Mouse (Mus musculus): ENCODE measurements around the gene Ankrd53.

Gene Ankrd53

GRCm38 (mm10) chr6:83762344-83762743 lies at the start of gene Ankrd53:
Ankrd53 (plus strand) TSS chr6:83762644.
- no peak for DNase-seq (ENCODE audit: low read depth, low spot score)

GRCm38 (mm10) chr6:83713271-83714136 lies 48.9 kb upstream of the Ankrd53 start:
- no peak for DNase-seq (ENCODE audit: low read depth, low spot score)

DNA sequence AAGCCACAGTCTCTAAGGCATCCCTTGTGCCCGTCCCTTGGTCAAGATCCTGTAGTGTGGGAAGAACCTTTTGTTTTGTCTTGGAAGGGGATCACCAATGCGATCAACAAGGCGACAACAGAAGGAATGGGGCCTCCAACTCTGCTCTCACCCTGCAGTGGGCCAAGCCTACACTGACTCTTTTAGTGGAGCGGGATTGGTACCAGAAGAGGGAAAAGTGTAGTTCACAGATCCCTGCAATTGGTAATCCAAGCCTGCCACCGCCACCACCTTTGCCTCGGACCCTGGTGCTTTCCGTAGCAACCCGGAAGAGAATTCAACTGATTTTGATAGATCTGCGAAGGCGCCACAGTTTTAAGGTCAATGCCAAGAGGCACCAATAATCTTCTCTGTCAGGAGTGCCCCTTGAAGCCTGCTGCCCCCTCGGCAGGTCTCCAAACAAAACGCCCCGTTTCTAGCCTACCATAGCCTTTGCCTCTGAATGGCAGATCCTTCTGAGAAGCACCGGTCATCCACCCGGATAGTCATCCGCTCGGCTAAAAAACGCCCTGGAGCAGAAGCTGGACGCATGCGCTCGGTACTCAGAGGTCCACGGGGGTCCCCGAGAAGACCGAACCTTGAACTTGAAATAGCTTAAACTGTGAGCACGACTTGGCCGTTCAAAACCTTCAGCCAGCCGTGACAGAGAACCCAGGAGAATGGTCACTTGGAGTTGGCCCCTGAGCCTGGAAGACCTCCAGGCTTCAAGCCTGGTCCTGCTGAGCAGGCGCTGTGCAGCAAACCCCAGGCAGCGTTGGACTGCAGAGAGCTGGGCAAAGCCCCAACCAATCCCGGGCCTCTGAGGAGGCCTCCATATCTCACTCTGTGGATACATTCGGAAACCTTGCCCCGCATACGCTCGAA lies 48.0 kb upstream of the Ankrd53 start:
- DNase-seq (ENCODE audit: low read depth, low spot score): no peak

- no peak for DNase-seq (ENCODE audit: low read depth, low spot score)
These were observed 46.8 kb upstream of the Ankrd53 start for GRCm38 (mm10) chr6:83715461-83716196.

DNA sequence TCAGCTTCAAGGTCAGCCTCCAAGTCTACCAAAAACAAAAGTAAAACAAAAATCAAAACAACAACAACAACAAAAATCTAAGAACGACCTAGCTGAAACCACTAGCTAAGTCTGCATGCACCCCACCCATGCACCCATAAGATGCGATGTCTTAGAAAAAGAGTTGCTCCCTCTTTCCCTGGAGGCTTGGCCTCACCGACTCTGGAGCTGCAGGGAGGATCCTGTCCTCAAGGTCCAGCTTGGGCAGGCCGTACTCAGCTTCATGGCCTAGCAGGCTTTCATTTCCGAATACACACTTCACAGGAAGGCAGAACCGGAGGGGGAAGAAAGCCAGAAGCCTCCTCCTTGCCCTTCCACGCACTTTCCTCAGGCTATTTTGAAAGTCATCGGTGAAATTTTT lies 45.4 kb upstream of the Ankrd53 start:
- no peak for DNase-seq (ENCODE audit: low read depth, low spot score)

GRCm38 (mm10) chr6:83722526-83722925 lies 39.9 kb upstream of the Ankrd53 start:
- DNase-seq (ENCODE audit: low read depth, low spot score): no peak

DNA sequence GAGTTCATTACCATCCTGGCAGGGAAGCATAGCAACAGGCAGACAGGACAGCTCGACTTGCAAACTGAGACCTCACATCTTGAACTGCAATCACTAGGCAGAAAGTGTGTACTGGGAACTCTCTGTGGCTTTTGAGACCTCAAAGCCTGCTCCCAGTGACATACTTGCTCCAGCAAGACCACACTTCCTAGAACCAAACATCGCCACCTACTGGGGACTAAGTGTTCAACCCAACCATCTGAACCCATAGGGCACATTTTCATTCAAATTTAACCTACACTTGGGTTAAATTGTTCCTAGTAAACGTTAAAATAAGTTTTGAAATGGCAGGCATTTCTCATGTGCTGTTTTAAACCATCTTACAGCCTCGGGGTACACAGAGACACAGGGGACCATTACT lies 35.3 kb upstream of the Ankrd53 start:
- DNase-seq (ENCODE audit: low read depth, low spot score): no peak

DNA sequence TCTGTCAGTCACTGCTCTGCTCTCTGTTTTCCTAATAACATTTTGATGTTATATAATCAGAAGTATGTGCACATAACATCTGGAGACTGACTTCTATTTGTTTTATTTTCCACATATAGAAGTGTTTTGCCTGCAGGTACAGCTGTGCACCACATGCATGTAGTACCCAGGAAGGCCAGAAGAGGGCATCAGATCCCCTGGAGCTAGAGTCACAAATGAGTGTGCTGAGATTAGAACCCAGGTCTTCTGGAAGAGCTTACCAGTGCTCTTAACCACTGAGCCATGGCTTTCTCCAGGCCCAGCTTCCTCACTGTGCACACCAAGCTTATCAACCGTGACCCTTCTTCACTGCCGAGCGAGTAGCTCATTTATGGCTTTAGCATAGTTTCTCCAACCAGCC lies 34.0 kb upstream of the Ankrd53 start:
- DNase-seq (ENCODE audit: low read depth, low spot score): no peak

- no peak for DNase-seq (ENCODE audit: low read depth, low spot score)
These were observed 33.0 kb upstream of the Ankrd53 start for GRCm38 (mm10) chr6:83729350-83729970.

DNA sequence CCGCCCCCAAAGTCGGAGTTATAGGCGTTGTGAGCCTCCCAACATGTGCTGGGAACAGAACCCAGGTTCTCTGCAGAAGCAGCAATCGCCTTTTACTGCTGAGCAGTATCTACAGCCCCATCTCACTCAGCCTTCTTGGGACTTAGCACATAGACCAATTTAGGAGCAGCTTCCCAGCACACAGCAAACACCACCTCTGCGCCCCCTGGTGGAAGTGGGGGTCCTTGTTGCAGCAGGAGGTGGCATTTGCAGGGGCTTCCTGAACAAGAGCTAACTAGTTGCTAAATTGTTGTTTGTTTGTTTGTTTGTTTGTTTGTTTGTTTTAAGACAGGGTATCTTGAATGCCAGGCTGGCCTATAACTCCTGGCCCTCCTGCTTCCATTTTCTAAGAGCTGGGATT lies 31.3 kb upstream of the Ankrd53 start:
- no peak for DNase-seq (ENCODE audit: low read depth, low spot score)

GRCm38 (mm10) chr6:83737311-83737710 lies 25.1 kb upstream of the Ankrd53 start:
- no peak for DNase-seq (ENCODE audit: low read depth, low spot score)

- DNase-seq (ENCODE audit: low read depth, low spot score): no peak
These were observed 23.8 kb upstream of the Ankrd53 start for GRCm38 (mm10) chr6:83738596-83738995.

GRCm38 (mm10) chr6:83742761-83743160 lies 19.7 kb upstream of the Ankrd53 start, which contains the start of gene Atp6v1b1:
Atp6v1b1 (plus strand) TSS chr6:83742990.
- DNase-seq (ENCODE audit: low read depth, low spot score): no peak

DNA sequence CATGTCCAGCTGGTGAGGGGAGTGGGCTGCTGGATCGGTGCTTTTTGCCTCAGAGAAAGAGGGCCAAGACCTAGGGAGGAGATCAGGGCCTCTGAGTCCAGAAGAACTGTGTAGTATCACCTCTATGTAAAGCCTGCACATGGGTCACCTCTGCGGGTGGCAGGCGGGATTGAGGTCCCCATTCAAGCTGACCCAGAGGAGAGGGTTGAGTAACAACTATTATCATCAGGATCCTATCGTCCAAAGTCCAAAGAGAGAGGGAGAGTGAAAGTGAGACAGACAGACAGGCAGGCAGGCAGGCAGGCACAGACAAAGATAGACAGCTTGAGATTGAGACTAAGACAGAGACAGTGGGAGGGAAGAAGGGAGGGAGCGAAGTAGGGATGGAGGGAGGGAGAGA lies 19.2 kb upstream of the Ankrd53 start:
- DNase-seq (ENCODE audit: low read depth, low spot score): no peak

- DNase-seq (ENCODE audit: low read depth, low spot score): no peak
These were observed 18.3 kb upstream of the Ankrd53 start for GRCm38 (mm10) chr6:83744126-83744525.

GRCm38 (mm10) chr6:83744557-83744956 lies 17.9 kb upstream of the Ankrd53 start:
- DNase-seq (ENCODE audit: low read depth, low spot score): no peak

DNA sequence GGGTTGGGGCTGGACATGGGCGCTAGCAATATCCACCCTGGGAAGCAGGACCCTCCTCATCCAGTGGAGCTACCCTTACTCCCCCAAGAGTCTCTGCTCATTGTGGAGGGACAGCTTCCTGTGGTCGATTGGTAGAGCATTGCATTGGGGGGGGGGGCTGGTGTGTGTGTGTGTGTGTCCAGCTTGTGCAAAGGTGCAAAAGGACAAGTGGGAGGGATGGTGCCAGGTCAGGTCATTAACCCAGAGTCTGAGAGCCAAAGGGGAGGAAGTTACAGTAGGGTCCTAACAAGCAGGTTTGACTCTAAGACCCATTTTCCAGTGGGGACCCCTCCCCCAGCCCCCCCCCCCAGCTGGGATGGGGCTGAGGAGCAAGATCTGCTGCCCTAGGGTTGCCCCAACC lies 17.0 kb upstream of the Ankrd53 start:
- no peak for DNase-seq (ENCODE audit: low read depth, low spot score)

GRCm38 (mm10) chr6:83749286-83749685 lies 13.2 kb upstream of the Ankrd53 start:
- no peak for DNase-seq (ENCODE audit: low read depth, low spot score)

DNA sequence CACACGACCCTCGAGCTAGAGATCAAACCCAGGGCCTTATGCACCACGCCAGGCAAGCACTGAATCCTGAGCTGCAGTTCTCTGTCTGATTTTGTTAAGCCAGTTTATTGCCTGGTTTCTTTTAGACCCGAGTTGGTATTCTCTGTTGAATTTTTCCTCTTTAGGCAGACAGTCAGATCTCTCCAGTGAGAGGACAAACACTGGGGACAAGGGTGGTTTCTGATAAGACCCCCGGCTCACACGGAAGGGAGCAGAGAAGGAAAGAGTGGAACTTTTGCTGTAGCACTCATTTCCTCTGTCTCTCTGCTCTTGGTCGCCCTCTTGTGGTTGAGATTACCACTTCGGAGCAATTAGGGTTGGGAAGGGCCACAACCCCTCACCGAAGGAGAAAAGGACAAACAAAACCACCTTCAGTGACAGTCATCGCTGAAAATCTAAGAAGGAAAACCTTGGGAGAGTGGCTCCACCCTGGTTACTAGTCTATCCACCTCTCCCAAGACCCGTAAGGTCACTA lies 12.2 kb upstream of the Ankrd53 start:
- DNase-seq (ENCODE audit: low read depth, low spot score): no peak

GRCm38 (mm10) chr6:83756051-83756450 lies 6.4 kb upstream of the Ankrd53 start:
- DNase-seq (ENCODE audit: low read depth, low spot score): no peak

DNA sequence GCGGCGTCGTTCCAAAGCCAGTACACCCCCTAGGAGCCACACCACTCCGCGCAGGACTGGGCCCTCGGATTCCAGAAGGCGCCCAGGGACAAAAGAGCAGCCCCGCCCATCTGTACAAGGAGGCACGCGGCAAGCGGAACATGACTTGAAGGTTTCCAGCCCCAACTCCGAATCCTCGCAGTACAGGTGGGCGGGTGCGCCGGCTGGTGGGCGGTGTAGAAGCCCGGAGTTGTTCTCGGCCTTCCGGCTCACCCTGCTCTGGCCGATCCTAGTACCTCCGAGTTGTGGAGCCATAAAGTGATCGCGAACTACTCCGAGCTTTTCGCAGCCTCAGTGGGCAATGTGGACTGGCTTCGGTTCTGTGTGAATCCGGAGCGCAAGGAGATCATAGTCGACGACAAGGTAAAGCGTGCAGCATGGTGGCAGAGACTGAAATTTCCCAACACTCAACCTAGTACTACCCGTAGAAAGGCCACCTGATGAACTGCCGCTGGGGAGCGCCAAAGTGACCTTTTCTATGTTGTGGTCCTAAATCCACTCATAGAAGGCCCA lies 512 bp downstream of the Ankrd53 start:
- DNase-seq (ENCODE audit: low read depth, low spot score): no peak

All from brain, embryonic 18.5 days (tissue).